Mouse (Mus musculus) megakaryocyte, embryonic 14.5 days (primary cell): ENCODE measurements around the gene Sell.

Experiments used
- FLI1 ChIP-seq: IDR thresholded peaks from 2 replicates; pipeline ENCODE4 v1.6.1; 2012; ENCODE audit warnings: low read length, inconsistent platforms, mixed read lengths
- GATA1 ChIP-seq: IDR thresholded peaks from 3 replicates; pipeline ENCODE4 v1.6.1; 2012; ENCODE audit warnings: mixed read lengths, low read length, inconsistent platforms, borderline replicate concordance

GRCm38 (mm10) chr1:164061925-164062324 lies at the start of gene Sell:
- TF ChIP-seq GATA1 (no peak), FLI1 (no peak)
